Mouse (Mus musculus): ENCODE measurements at regions not wholly inside any gene's neighbourhood (a gene's known extent, or its start where the extent isn't known, plus 50 kb on each side); places are given as distances from the start of the nearest gene placed in this dataset.
A peak's percentile ranks its signal among the peaks of the same experiment; 100 is the strongest.

DNA sequence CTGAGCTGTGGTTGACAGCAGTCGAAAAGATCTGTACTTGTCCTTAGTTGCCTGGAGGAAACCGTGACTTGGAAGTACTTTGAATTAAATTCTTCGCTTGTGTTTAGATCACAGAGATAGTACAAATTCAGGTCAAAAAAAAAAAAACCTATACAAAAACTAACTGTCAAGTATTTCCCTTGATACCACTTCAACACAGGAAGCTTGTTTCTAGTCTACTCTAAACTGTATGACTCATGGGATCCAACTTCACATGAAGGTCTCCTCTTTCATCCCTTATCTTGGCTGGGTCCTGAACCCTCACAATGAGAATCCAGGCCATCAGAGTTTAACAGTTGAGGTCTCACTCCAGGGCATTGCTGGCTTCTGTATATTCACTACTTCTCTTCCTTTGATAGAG, 54.8 kb downstream of the Tmem30b start:
- no peak for DNase-seq

DNA sequence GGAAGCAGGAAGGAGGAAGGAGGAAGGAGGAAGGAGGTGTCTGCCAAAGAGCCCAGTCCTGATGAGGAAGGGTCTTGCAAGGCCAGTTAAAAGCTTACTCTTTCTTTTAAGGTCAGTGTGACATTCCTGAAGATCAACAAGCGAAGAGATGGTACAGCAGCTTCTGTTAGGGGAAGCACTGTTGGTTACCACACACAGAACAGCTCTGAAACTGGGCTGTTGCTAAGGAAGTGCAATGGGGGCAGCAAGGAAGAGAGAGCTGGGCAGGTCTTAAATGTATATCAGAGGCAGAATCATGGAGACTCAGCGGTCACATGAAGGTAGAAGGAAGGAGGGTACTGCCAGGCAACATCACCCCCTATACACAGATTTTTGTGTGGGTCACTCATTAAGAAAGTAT, 63.3 kb downstream of the Tmem30b start:
- DNase-seq, result no peak

GRCm38 (mm10) chr12:73482275-73482674, 63.9 kb downstream of the Tmem30b start:
- DNase-seq, result no peak

GRCm38 (mm10) chr12:73481705-73482104, 64.5 kb downstream of the Tmem30b start:
- no peak for DNase-seq

DNA sequence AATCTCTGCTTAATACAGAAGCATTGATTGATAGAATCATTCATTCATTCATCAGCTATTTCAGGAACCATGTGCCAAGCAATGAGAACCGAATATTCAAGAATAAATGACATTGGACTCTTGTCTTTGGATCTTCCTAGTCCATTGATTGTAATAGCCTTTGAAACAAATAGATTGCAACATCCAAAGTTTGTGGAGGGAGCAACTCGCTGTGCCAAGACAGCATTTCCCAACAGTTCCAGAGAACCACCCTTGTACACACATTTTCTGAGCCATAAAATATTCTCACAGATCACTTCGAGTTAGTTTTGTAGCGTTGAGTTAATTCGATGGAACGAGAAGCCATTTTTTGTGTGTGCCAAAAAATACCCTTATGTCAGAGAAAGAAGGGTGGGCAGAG, 65.0 kb downstream of the Tmem30b start:
- DNase-seq, result no peak

DNA sequence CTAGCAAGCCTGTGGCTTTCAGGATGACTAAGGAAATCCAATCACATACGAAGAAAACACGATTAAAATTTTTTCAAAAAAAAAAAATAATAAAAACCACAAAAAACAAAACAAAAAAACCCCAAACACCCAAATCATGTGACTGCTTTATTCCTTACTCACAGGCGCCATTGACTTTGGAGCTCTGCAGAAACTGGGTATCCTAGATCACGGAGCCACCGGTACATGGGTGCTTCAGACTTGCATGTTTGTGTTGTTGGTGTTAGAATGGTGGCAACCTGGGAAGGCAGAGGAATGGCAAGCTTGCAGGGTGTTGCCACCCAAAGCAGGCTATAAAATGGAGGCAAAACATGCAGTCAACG, 65.6 kb downstream of the Tmem30b start:
- DNase-seq, result no peak

DNA sequence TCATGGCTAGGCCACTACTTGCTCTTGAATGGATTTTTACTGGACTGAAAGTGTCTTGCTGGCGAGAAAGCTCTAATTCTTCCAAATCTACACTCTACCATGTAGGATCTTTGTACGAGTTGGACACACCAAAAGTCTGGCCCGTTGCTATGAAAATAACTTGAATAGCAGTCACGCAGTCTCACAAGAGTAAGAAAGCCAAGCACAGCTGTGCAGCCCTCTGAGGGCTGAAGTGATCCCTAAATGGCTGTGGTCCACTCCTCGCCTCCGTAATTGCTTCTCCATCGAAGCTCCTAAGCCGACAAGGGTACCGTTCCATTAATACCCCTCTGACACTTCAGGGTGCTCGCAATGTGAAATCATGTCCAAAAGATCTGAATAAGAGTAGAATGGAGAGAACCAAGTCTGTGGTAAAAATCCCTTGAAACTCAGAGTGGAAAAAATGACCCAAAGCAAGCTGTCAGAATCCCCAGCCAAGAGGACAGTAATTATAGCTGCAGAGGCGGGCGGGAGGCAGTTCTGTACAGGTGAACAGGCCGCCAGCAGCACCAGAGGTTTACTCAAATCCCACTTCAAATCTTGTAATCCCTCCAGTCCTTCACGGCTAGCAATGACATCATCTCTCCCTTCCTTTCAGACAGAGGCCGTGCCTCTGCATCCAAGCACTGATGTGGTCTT, 66.1 kb downstream of the Tmem30b start:
- no peak for DNase-seq

- no peak for DNase-seq
Observed at GRCm38 (mm10) chr12:73478641-73479040, 67.6 kb downstream of the Tmem30b start.

DNA sequence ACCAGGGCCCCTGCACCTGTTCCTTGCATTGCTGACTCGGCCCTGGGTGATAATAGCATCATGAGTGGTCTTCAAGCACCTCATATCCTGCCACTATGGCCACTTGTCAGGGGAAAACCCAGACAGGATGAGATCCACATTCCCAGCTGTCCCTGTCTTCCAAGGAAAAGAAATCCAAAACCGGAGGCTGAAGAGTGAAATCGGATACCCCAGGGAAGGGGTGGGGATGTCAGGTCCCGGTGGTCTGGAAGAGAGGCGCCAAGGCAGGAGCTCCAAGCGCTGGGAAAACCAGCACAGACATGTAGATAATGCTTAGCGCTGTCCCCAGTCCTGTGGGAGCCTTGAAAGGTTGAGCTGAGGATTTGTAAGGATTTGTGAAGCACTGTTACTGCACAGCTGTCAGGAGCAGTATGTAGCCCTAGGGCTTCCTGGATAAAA, 69.8 kb downstream of the Tmem30b start:
- DNase-seq, result no peak

- DNase-seq, result no peak
Observed at GRCm38 (mm10) chr12:73475774-73476173, 70.4 kb downstream of the Tmem30b start.

DNA sequence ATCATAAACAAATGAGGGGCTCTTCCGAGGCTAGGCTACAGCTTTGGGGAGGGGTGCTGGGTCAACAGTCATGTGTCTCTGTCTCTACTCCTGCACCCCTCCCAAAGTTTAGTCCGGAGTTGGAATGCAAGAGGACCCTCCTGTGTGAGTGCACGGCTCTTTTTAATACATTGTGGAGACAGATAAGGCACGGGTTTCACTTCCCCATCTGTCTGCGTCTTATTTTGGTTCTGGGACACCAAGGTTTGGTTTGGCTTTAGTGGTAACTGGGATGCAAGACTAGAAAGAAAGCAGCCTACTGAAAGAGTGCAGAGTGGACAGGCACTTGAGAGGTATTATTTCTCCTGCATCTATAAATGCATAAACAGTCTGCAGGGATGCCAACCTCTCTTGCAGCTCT, 71.2 kb downstream of the Tmem30b start:
- DNase-seq, result no peak

DNA sequence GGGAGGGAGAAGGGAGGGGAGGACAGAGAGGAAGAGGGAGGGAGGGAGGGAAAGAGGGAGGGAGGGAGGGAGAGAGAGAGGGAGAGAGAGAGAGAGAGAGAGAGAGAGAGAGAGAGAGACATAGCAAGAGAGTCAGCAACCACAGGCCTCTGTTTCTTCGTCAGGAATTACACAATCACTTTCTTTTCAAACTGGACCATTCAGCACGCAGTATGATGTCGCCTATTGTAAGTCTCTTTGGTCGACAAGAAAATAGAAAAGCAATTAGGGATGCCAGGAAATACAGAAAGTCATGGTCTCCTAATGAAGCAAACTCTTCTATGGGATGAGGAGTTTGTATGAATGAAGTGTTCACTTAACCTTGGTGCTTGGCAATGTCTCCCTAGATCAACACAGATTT, 73.1 kb downstream of the Tmem30b start:
- DNase-seq, result no peak

- DNase-seq, result no peak
Observed at GRCm38 (mm10) chr12:73471966-73472365, 74.2 kb downstream of the Tmem30b start.

DNA sequence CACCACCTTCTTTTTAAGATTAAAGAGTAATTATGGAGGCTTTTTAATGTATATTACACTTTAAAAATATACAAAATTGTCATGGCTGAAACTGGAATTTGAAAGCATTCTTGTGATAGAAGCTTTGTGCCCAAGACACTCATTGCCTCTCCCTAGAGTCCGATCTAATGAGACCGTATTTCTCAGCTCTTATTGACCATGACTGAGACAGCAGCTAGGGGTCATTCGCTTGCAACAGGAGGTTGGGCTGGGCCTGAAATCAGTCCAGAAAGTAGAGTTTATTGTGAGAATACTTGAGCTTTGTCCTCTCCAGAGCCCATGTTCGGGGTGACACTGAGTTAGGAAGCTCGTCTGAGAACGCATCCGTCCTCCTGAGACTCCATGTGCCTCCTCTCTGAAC, 79.7 kb downstream of the Tmem30b start:
- no peak for DNase-seq

- no peak for DNase-seq
Observed at GRCm38 (mm10) chr12:73465975-73466374, 80.2 kb downstream of the Tmem30b start.

DNA sequence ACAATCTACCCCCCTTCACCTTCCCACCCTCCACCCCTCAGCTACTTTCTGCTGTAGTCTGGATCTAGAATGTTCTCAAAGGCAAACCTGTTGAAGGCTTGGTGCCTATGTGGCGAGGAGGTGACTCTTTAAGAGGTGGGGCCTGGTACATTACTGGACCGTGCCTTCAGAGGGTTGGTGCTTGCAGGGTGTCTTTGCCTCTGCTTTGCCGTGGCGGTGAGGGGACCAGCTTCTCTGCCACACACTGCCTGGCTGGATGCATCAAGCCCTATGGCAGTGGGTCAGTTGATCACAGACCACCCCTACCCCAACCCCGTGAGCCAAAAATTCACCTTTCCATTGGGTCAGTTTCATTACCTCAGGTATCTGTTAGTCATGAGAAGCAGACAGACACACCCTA, 81.9 kb downstream of the Tmem30b start:
- DNase-seq, result no peak

GRCm38 (mm10) chr12:73462091-73462490, 84.1 kb downstream of the Tmem30b start:
- DNase-seq, result peak; percentile 52

- DNase-seq, result no peak
Observed at GRCm38 (mm10) chr12:73460291-73460761, 85.9 kb downstream of the Tmem30b start.

- no peak for DNase-seq
Observed at GRCm38 (mm10) chr12:73451257-73451656, 94.9 kb downstream of the Tmem30b start.

DNA sequence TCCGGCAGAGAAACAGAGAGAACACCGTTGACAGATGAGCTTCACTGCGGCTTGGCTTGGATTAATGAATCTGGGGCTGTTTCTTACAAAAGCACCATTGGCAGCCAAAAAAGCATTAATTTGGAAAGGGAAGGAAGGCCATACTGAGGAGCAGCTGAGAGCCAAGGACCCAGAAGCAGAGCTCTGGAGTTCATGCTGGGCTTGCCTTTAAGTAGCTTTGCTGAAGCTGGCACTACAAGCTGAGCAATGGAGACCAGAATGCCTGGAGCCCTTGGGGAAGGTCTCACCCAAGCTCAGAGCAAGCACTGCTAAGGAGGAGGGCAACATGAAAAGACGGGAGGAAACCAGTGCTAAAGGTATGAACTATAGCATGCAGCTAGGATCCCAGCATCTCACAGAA, 95.7 kb downstream of the Tmem30b start:
- no peak for DNase-seq

GRCm38 (mm10) chr12:73449911-73450520, 96.2 kb downstream of the Tmem30b start:
- peak; percentile 49 for DNase-seq

GRCm38 (mm10) chr12:73449069-73449468, 97.1 kb downstream of the Tmem30b start:
- peak; percentile 76 for DNase-seq

DNA sequence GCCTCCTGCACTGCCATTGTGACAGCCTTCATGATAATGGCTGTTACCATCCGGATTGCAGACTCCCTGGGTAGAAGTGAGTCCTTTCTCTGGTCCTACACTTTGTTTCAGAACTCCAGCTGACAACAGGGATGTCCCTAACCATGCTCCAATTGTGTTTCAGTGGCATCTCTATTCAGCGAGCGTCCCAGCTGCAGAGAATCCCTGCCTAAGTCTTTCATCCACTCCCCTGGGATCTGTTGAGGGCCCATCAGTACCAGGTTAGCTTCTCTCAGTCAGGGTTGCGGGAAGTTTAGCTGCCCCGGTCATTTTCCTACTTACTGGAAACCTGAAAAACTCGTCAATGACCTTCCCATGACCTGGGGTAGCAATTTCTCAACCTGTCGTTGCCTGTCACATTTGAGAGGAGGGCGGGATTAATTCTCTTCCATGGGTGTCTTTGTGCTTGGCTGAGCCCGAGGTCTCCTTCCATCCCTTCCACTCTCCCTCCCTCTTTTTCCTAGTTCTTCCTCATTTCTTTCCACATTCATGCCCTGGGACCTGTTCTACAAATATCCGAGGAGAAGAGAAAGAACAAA, 97.7 kb downstream of the Tmem30b start:
- peak; percentile 18 for DNase-seq

DNA sequence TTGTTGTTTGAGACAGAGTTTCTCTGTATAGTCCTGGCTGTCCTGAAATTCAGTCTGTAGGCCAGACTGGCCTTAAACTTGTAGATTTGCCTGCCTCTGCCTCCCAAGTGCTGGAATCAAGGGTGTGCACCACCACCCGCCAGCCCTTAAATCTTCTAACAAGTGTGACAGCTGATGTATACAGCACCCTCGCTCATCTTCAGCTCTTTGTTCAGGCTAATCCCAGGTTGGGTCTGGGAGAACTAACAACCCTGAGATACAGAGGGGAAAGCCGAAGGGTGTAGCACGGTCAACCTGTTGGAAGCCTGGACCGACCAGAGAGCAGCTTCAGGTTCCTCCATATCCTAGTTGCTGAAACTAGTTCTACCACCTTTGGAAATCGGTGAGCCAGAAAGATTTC, 99.0 kb downstream of the Tmem30b start:
- no peak for DNase-seq
